Mouse (Mus musculus) liver, embryonic 12.5 days (tissue): ENCODE measurements around the gene Vasp. TPM values are rescaled to one million over a fixed set of nuclear protein-coding genes. Genes with fewer than 3 reads are reported as not detected.

Experiments
- ATAC-seq: fragments of 200-750 bp; cut with Nextera tagmentation; 2 replicates; pipeline ENCODE4 v1.8.0; 2017; ENCODE audit warnings: moderate number of reproducible peaks, mild to moderate bottlenecking, moderate library complexity
- H3K27ac ChIP-seq: fragments of 300-500 bp; sonication (generic); 2 replicates; pipeline ENCODE4 v1.5.1; 2016; ENCODE audit warnings: mild to moderate bottlenecking
- H3K27me3 ChIP-seq: fragments of 300-500 bp; sonication (generic); replicated peaks from 2 replicates; pipeline ENCODE4 v1.6.1; 2016; ENCODE audit warnings: mild to moderate bottlenecking, moderate library complexity
- H3K36me3 ChIP-seq: fragments of 300-500 bp; sonication (generic); 2 replicates; pipeline ENCODE4 v1.6.1; 2016; ENCODE audit warnings: mild to moderate bottlenecking, moderate library complexity
- H3K4me1 ChIP-seq: fragments of 300-500 bp; sonication (generic); 2 replicates; pipeline ENCODE4 v1.6.1; 2016
- H3K4me2 ChIP-seq: fragments of 300-500 bp; sonication (generic); 2 replicates; pipeline ENCODE4 v1.6.1; 2016; ENCODE audit warnings: mild to moderate bottlenecking, moderate library complexity
- H3K4me3 ChIP-seq: fragments of 300-500 bp; sonication (generic); 2 replicates; pipeline ENCODE4 v1.5.1; 2016; ENCODE audit warnings: mild to moderate bottlenecking, moderate library complexity
- H3K9ac ChIP-seq: fragments of 300-500 bp; sonication (generic); 2 replicates; pipeline ENCODE4 v1.6.1; 2016; ENCODE audit warnings: mild to moderate bottlenecking, moderate library complexity
- H3K9me3 ChIP-seq: fragments of 300-500 bp; sonication (generic); replicated peaks from 2 replicates; pipeline ENCODE4 v1.6.1; 2016; ENCODE audit warnings: mild to moderate bottlenecking, moderate library complexity
- WGBS: fragments of 180-500 bp; shearing (Covaris S2); methylation state at CpG from one replicate; pipeline ENCODE4 v1.1.7; 2016; ENCODE audit not compliant: insufficient replicate concordance; 5-methylcytosine and 5-hydroxymethylcytosine counted together
- polyA plus RNA-seq: library from polyadenylated mRNA; unstranded; fragments of >200 nt; fragmentation: Nextera tagmentation; extraction: Ambion mirVana; gene quantifications from 2 replicates; pipeline ENCODE4 v1.2.1, GENCODE M21; 2016

Vasp gene
- polyA plus RNA-seq, 1 experiment from 2014 or later = 61.1 TPM

GRCm38 (mm10) chr7:19228793-19229148, 42.8 kb downstream of the Vasp start:
- Histone ChIP-seq H3K27ac (peak overlapping the region; percentile 92), H3K9me3 (no peaks in the 10 kb centered on the region), H3K4me2 (peak overlapping the region; percentile 70), H3K27me3 (no peaks in the 10 kb centered on the region), H3K4me3 (peak overlapping the region; percentile 76), H3K9ac (peak overlapping the region; percentile 78), H3K4me1 (peaks cover 68% of the 10 kb centered on the region), H3K36me3 (peaks cover 53% of the 10 kb centered on the region)
- whole genome bisulfite sequencing = under 1% methylated on average over 14 of the region's 14 CpGs
- ATAC-seq = no peak

GRCm38 (mm10) chr7:19227883-19228792, 43.5 kb downstream of the Vasp start, which contains the start of gene Opa3:
Gene Opa3 (plus strand): TSS chr7:19228334.
- Histone ChIP-seq H3K27me3 (no peaks in the 10 kb centered on the region), H3K9ac (peak within 1 kb of the TSS; percentile 87), H3K4me2 (peak within 1 kb of the TSS; percentile 83), H3K9me3 (no peaks in the 10 kb centered on the region), H3K4me3 (peak within 1 kb of the TSS; percentile 76), H3K4me1 (peaks cover 74% of the 10 kb centered on the region), H3K36me3 (peaks cover 47% of the 10 kb centered on the region), H3K27ac (peak within 1 kb of the TSS; percentile 99)
- peak; percentile 86 for ATAC-seq
- WGBS = under 1% methylated on average over 87 of the region's 91 CpGs

GRCm38 (mm10) chr7:19226817-19227797, 44.5 kb downstream of the Vasp start:
- Histone ChIP-seq H3K4me3 (peak overlapping the region; percentile 76), H3K4me2 (peak overlapping the region; percentile 83), H3K27me3 (no peaks in the 10 kb centered on the region), H3K9me3 (no peaks in the 10 kb centered on the region), H3K36me3 (peaks cover 40% of the 10 kb centered on the region), H3K27ac (peak overlapping the region; percentile 99), H3K4me1 (peaks cover 66% of the 10 kb centered on the region), H3K9ac (peak overlapping the region; percentile 87)
- 10% methylated on average over 20 of the region's 20 CpGs for WGBS
- ATAC-seq = peak; percentile 11; the same call in 1 of the 2 replicates

GRCm38 (mm10) chr7:19224933-19225332, 46.7 kb downstream of the Vasp start:
- Histone ChIP-seq H3K4me3 (peak overlapping the region; percentile 25), H3K27me3 (0 out of 2 replicates have a peak, but pooled peaks cover 2% of the 10 kb centered on the region), H3K4me2 (peak overlapping the region; percentile 59), H3K4me1 (peaks cover 48% of the 10 kb centered on the region), H3K9ac (peak overlapping the region; percentile 52), H3K27ac (peak overlapping the region; percentile 79), H3K9me3 (no peaks in the 10 kb centered on the region), H3K36me3 (peaks cover 19% of the 10 kb centered on the region)
- WGBS = 24% methylated on average over 4 of the region's 4 CpGs
- peak; percentile 52 for ATAC-seq

GRCm38 (mm10) chr7:19222875-19223274, 48.7 kb downstream of the Vasp start:
- ATAC-seq = no peak
- no peaks in the 10 kb centered on the region for H3K9me3 ChIP-seq
- H3K27ac ChIP-seq = no peak overlapping the region
- 86% methylated on average over 14 of the region's 14 CpGs for whole genome bisulfite sequencing
- H3K27me3 ChIP-seq = peaks cover 14% of the 10 kb centered on the region
- H3K4me1 ChIP-seq = peaks cover 49% of the 10 kb centered on the region
- no peak overlapping the region for H3K4me2 ChIP-seq
- H3K9ac ChIP-seq = no peak overlapping the region
- no peak overlapping the region for H3K4me3 ChIP-seq
- peaks cover 19% of the 10 kb centered on the region for H3K36me3 ChIP-seq

- H3K27me3 ChIP-seq = peaks cover 19% of the 10 kb centered on the region
- H3K9me3 ChIP-seq = no peaks in the 10 kb centered on the region
- H3K4me2 ChIP-seq = no peak overlapping the region
- no peak overlapping the region for H3K4me3 ChIP-seq
- H3K36me3 ChIP-seq = peaks cover 19% of the 10 kb centered on the region
- H3K27ac ChIP-seq = no peak overlapping the region
- peaks cover 52% of the 10 kb centered on the region for H3K4me1 ChIP-seq
- no peak for ATAC-seq
- no peak overlapping the region for H3K9ac ChIP-seq
- 82% methylated on average over 16 of the region's 16 CpGs for WGBS
These were observed 49.4 kb downstream of the Vasp start for GRCm38 (mm10) chr7:19222189-19222588.

- H3K27ac ChIP-seq = no peak overlapping the region
- no peak overlapping the region for H3K4me3 ChIP-seq
- no peaks in the 10 kb centered on the region for H3K9me3 ChIP-seq
- 60% methylated on average over 3 of the region's 3 CpGs for WGBS
- peaks cover 39% of the 10 kb centered on the region for H3K27me3 ChIP-seq
- peaks cover 33% of the 10 kb centered on the region for H3K4me1 ChIP-seq
- ATAC-seq = no peak
- H3K4me2 ChIP-seq = no peak overlapping the region
- no peak overlapping the region for H3K9ac ChIP-seq
- H3K36me3 ChIP-seq = peaks cover 9% of the 10 kb centered on the region
These were observed 51.6 kb downstream of the Vasp start for GRCm38 (mm10) chr7:19220061-19220460.

- ATAC-seq = peak; percentile 61
- H3K4me3 ChIP-seq = no peak overlapping the region
- H3K36me3 ChIP-seq = peaks cover 3% of the 10 kb centered on the region
- no peak overlapping the region for H3K4me2 ChIP-seq
- no peaks in the 10 kb centered on the region for H3K9me3 ChIP-seq
- WGBS = 13% methylated on average over 2 of the region's 3 CpGs
- H3K27ac ChIP-seq = no peak overlapping the region
- H3K27me3 ChIP-seq = peaks cover 60% of the 10 kb centered on the region
- H3K9ac ChIP-seq = no peak overlapping the region
- H3K4me1 ChIP-seq = peaks cover 16% of the 10 kb centered on the region
These were observed 53.7 kb downstream of the Vasp start for GRCm38 (mm10) chr7:19217944-19218343.

- ATAC-seq = no peak
- H3K36me3 ChIP-seq = peaks cover 2% of the 10 kb centered on the region; the same call in 1 of the 2 replicates
- H3K27ac ChIP-seq = no peak overlapping the region
- H3K9me3 ChIP-seq = no peaks in the 10 kb centered on the region
- no peak overlapping the region for H3K9ac ChIP-seq
- H3K4me3 ChIP-seq = no peak overlapping the region
- 26% methylated on average over 5 of the region's 5 CpGs for WGBS
- no peak overlapping the region for H3K4me2 ChIP-seq
- peaks cover 64% of the 10 kb centered on the region for H3K27me3 ChIP-seq
- H3K4me1 ChIP-seq = peaks cover 20% of the 10 kb centered on the region
These were observed 54.1 kb downstream of the Vasp start for GRCm38 (mm10) chr7:19217492-19217891.

- Histone ChIP-seq H3K9ac (no peak overlapping the region), H3K9me3 (peaks cover 3% of the 10 kb centered on the region), H3K27ac (no peak overlapping the region), H3K27me3 (peaks cover 80% of the 10 kb centered on the region), H3K4me2 (no peak overlapping the region), H3K36me3 (no peaks in the 10 kb centered on the region), H3K4me3 (no peak overlapping the region), H3K4me1 (peaks cover 33% of the 10 kb centered on the region)
- no peak for ATAC-seq
- 49% methylated on average over 9 of the region's 9 CpGs for WGBS
These were observed 56.7 kb downstream of the Vasp start for GRCm38 (mm10) chr7:19214940-19215339.

GRCm38 (mm10) chr7:19214369-19214768, 57.2 kb downstream of the Vasp start:
- Histone ChIP-seq H3K4me1 (peaks cover 33% of the 10 kb centered on the region), H3K27ac (no peak overlapping the region), H3K9ac (no peak overlapping the region), H3K9me3 (peaks cover 5% of the 10 kb centered on the region), H3K4me2 (no peak overlapping the region), H3K4me3 (no peak overlapping the region), H3K36me3 (no peaks in the 10 kb centered on the region), H3K27me3 (peaks cover 80% of the 10 kb centered on the region)
- ATAC-seq = no peak
- WGBS = 48% methylated on average over 7 of the region's 7 CpGs
